10 mouse cellular contexts compared by ENCODE assay signal in genomic region chr11:61220156-61220881, GRCm38 (mm10). TPM values are rescaled to one million over a fixed set of nuclear protein-coding genes. Genes with fewer than 3 reads are reported as not detected.
DNase-seq lines count a peak whose midpoint lies in the region; ATAC-seq and TF ChIP-seq lines count a peak whose summit lies in the region.
"Had no signal": no experiment of that assay in that cellular context is flagged by ENCODE, and none has a peak within 500 bp of the region (broad histone marks: within the 10 kb centered on the region; RNA-seq: fewer than 3 reads in every experiment).

No protein-coding gene starts in this region.

- no peak overlapping the region for H3K27ac ChIP-seq in forebrain, embryonic 14.5 days (ENCODE audit: low read depth, low read length)
- no peak overlapping the region for H3K27ac ChIP-seq in forebrain, embryonic 11.5 days (ENCODE audit: low read depth, low read length)

- no peak overlapping the region for H3K9ac ChIP-seq in forebrain, embryonic 14.5 days (ENCODE audit: low read length)
- no peak overlapping the region for H3K9ac ChIP-seq in forebrain, embryonic 11.5 days (ENCODE audit: low read length)

- peak; percentile 44 for DNase-seq in forebrain, embryonic 14.5 days (ENCODE audit: low spot score)
- no peak for DNase-seq in forebrain, embryonic 11.5 days (ENCODE audit: low spot score)
- DNase-seq in layer of hippocampus, postnatal 36 days = peak; percentile 27 to 32
- no peak for DNase-seq in layer of hippocampus, adult 9-10 months (ENCODE audit: low spot score)
- DNase-seq in cerebellum, postnatal 14 days = peak; percentile 77 to 82
- no peak for DNase-seq in thymus, postnatal 25 days
- DNase-seq in urinary bladder, postnatal 10 days (ENCODE audit: low spot score) = no peak

- H3K36me3 ChIP-seq in forebrain, embryonic 14.5 days (ENCODE audit: control insufficient read depth, insufficient read depth, low read length) = no peaks in the 10 kb centered on the region
- no peaks in the 10 kb centered on the region for H3K36me3 ChIP-seq in forebrain, embryonic 11.5 days (ENCODE audit: control insufficient read depth, insufficient read depth, low read length)
- H3K36me3 ChIP-seq in C2C12 (ENCODE audit: control insufficient read depth, insufficient read depth) = no peaks in the 10 kb centered on the region
- H3K36me3 ChIP-seq: G1E had no signal

- H3K79me2 ChIP-seq in C2C12 (ENCODE audit: control insufficient read depth, insufficient read depth) = no peaks in the 10 kb centered on the region

- H3K4me3 ChIP-seq in forebrain, embryonic 14.5 days (ENCODE audit: low read depth, low read length) = no peak overlapping the region
- no peak overlapping the region for H3K4me3 ChIP-seq in forebrain, embryonic 11.5 days (ENCODE audit: low read depth, low read length)
- no peak overlapping the region for H3K4me3 ChIP-seq in C2C12 (ENCODE audit: insufficient read depth, poor library complexity, severe bottlenecking)

- no peaks in the 10 kb centered on the region for H3K4me1 ChIP-seq in forebrain, embryonic 14.5 days (ENCODE audit: control insufficient read depth, insufficient read depth, low read length)
- H3K4me1 ChIP-seq in forebrain, embryonic 11.5 days (replicated peaks; ENCODE audit: control insufficient read depth, insufficient read depth, low read length) = no peaks in the 10 kb centered on the region

- H3K79me3 ChIP-seq in C2C12 (ENCODE audit: low read depth) = no peaks in the 10 kb centered on the region

- no peaks in the 10 kb centered on the region for H3K27me3 ChIP-seq in forebrain, embryonic 14.5 days (replicated peaks; ENCODE audit: control insufficient read depth, insufficient read depth, low read length)
- no peaks in the 10 kb centered on the region for H3K27me3 ChIP-seq in forebrain, embryonic 11.5 days (ENCODE audit: control insufficient read depth, insufficient read depth, low read length)
- H3K27me3 ChIP-seq in C2C12 (ENCODE audit: control insufficient read depth, insufficient read depth, insufficient read length) = no peaks in the 10 kb centered on the region

- no peak overlapping the region for H3ac ChIP-seq in C2C12 (ENCODE audit: control insufficient read depth, insufficient read length, low read depth)

- H3K4me2 ChIP-seq in forebrain, embryonic 14.5 days (ENCODE audit: low read length) = no peak overlapping the region
- H3K4me2 ChIP-seq in forebrain, embryonic 11.5 days (ENCODE audit: low read depth, low read length, severe bottlenecking) = no peak overlapping the region

- ATAC-seq in forebrain, embryonic 14.5 days = no peak
- ATAC-seq in forebrain, embryonic 11.5 days (replicated peaks; ENCODE audit: low FRiP score) = no peak

- no peaks in the 10 kb centered on the region for H3K9me3 ChIP-seq in forebrain, embryonic 14.5 days (replicated peaks; ENCODE audit: control insufficient read depth, low read length)
- no peaks in the 10 kb centered on the region for H3K9me3 ChIP-seq in forebrain, embryonic 11.5 days (ENCODE audit: control insufficient read depth, low read length)
- H3K9me3 ChIP-seq: G1E had no signal

- no peak for TF ChIP-seq CTCF in C2C12 (IDR thresholded peaks at IDR 0.05; ENCODE audit: control insufficient read depth, insufficient read depth, insufficient read length)

- WGBS in forebrain, embryonic 14.5 days = 71% methylated on average over 9 of the region's 9 CpGs
- WGBS in forebrain, embryonic 11.5 days = 67% methylated on average over 9 of the region's 9 CpGs

TF ChIP-seq in C2C12, 6 proteins besides CTCF, POLR2A, EP300 and RAD21:
- TF ChIP-seq FOSL1 (IDR thresholded peaks at IDR 0.05; ENCODE audit: insufficient read depth, low read length, poor library complexity, severe bottlenecking) = no peak
- peak; percentile 47 for TF ChIP-seq USF1 (IDR thresholded peaks at IDR 0.05; ENCODE audit: low read depth)
- TF ChIP-seq MAX (IDR thresholded peaks at IDR 0.05) = no peak
- TF ChIP-seq CEBPB (IDR thresholded peaks at IDR 0.05; ENCODE audit: low read depth) = peak; percentile 88

RNA-seq across cellular contexts. Expression of gene Aldh3a1, which starts 13.0 kb away (rescaled TPM):
- polyA plus RNA-seq in forebrain, embryonic 14.5 days (2014; fragmentation: Nextera tagmentation; extraction: Ambion mirVana) = not detected in 2 replicates
- polyA plus RNA-seq in forebrain, embryonic 11.5 days (2014; fragmentation: Nextera tagmentation; extraction: Ambion mirVana) = not detected in 2 replicates
- 1 to 10 TPM in 1 of 2 experiments, under 1 TPM in 1; 0.86 to 1.2 TPM for total RNA-seq in layer of hippocampus, postnatal 36 days (2021)
- polyA plus RNA-seq in C2C12 (2012; fragmentation: generic; extraction: Trizol) = 19.7 TPM
- polyA plus RNA-seq: G1E; hindbrain, embryonic 11.5 days had no signal

RNA-seq across cellular contexts. Expression of gene Usp22, which starts 45.5 kb away (rescaled TPM):
- polyA plus RNA-seq in forebrain, embryonic 14.5 days (2014; fragmentation: Nextera tagmentation; extraction: Ambion mirVana) = 359 and 455 TPM in 2 replicates
- 259 and 277 TPM in 2 replicates for polyA plus RNA-seq in forebrain, embryonic 11.5 days (2014; fragmentation: Nextera tagmentation; extraction: Ambion mirVana)
- total RNA-seq in layer of hippocampus, postnatal 36 days (2021) = 100 to 1,000 TPM; 211 to 228 TPM
- polyA plus RNA-seq in C2C12 (2012; fragmentation: generic; extraction: Trizol) = 42.6 TPM

RNA-seq across cellular contexts. Expression of gene Aldh3a2, which starts 46.9 kb away (rescaled TPM):
- 30.2 and 31.8 TPM in 2 replicates for polyA plus RNA-seq in forebrain, embryonic 14.5 days (2014; fragmentation: Nextera tagmentation; extraction: Ambion mirVana)
- 20.9 and 21.8 TPM in 2 replicates for polyA plus RNA-seq in forebrain, embryonic 11.5 days (2014; fragmentation: Nextera tagmentation; extraction: Ambion mirVana)
- total RNA-seq in layer of hippocampus, postnatal 36 days (2021) = 10 to 100 TPM; 57.8 to 60.8 TPM
- polyA plus RNA-seq in C2C12 (2012; fragmentation: generic; extraction: Trizol) = 15.8 TPM

Comparison
In these comparisons a context has a peak if more than half of its experiments do, and no peak if none do; other contexts are left out.
1. DNase-seq: peak in forebrain, embryonic 14.5 days (single experiment), layer of hippocampus, postnatal 36 days (2 of 2) and cerebellum, postnatal 14 days (2 of 2); none in forebrain, embryonic 11.5 days (single experiment), layer of hippocampus, adult 9-10 months (single experiment), thymus, postnatal 25 days (single experiment) and urinary bladder, postnatal 10 days (single experiment).
2. RNA of gene Aldh3a1, which starts 13.0 kb away (polyA plus RNA-seq): 19.7 TPM in C2C12 (single experiment); not detected in forebrain, embryonic 14.5 days and not detected in forebrain, embryonic 11.5 days; every median in the first group is over 10 times any median in the second.